Mouse (Mus musculus) testis, adult 2 months (tissue): ENCODE measurements around the gene 9530077C05Rik. TPM values are rescaled to one million over a fixed set of nuclear protein-coding genes. Genes with fewer than 3 reads are reported as not detected.
"Not testable (repeated sequence)": the region's sequence is repeated elsewhere in the genome, so short reads cannot be mapped to it uniquely, and the experiment has no call there.

Experiments
- H3K27ac ChIP-seq: fragments of 200-500 bp; 2 replicates; pipeline ENCODE4 v1.5.1; 2012; ENCODE audit warnings: low read depth, low read length; ENCODE audit not compliant: control insufficient read depth, insufficient read depth
- H3K27me3 ChIP-seq: fragments of 200-500 bp; 2 replicates; pipeline ENCODE4 v1.6.1; 2012; ENCODE audit warnings: mild to moderate bottlenecking, low read length, moderate library complexity; ENCODE audit not compliant: control insufficient read depth, insufficient read depth
- H3K36me3 ChIP-seq: fragments of 200-500 bp; 2 replicates; pipeline ENCODE4 v1.6.1; 2012; ENCODE audit warnings: mild to moderate bottlenecking, low read length; ENCODE audit not compliant: control insufficient read depth, insufficient read depth
- H3K4me1 ChIP-seq: fragments of 200-500 bp; 2 replicates; pipeline ENCODE4 v1.6.1; 2012; ENCODE audit warnings: low read length; ENCODE audit not compliant: control insufficient read depth, insufficient read depth
- H3K4me3 ChIP-seq: fragments of 200-500 bp; 2 replicates; pipeline ENCODE4 v1.5.1; 2012; ENCODE audit warnings: low read depth, mild to moderate bottlenecking, low read length, moderate library complexity, mixed read lengths; ENCODE audit not compliant: control insufficient read depth
- CTCF ChIP-seq: fragments of 200-500 bp; IDR thresholded peaks from 2 replicates; pipeline ENCODE4 v1.5.1; 2012; ENCODE audit warnings: low read depth, mild to moderate bottlenecking, inconsistent platforms, low read length, moderate library complexity; ENCODE audit not compliant: control insufficient read depth, insufficient read depth, insufficient replicate concordance
- POLR2A ChIP-seq: fragments of 200-500 bp; IDR thresholded peaks from 2 replicates; pipeline ENCODE4 v1.6.1; 2012; ENCODE audit warnings: low read depth, mild to moderate bottlenecking, inconsistent platforms, low read length, moderate library complexity; ENCODE audit not compliant: control insufficient read depth
- polyA plus RNA-seq: library from polyadenylated mRNA; depleted of rRNA; stranded (reverse); fragments of >200 nt; gene quantifications from 2 replicates; pipeline ENCODE4 v1.2.3, GENCODE M21; 2012

The 9530077C05Rik gene
- polyA plus RNA-seq, 1 experiment: 43.0 TPM

GRCm38 (mm10) chr9:22452697-22453096, 41.4 kb downstream of the 9530077C05Rik start:
- no peak overlapping the region for H3K27ac ChIP-seq
- H3K36me3 ChIP-seq: peaks cover 6% of the 10 kb centered on the region
- no peaks in the 10 kb centered on the region for H3K4me1 ChIP-seq
- TF ChIP-seq POLR2A (no peak), CTCF (no peak)
- no peaks in the 10 kb centered on the region for H3K27me3 ChIP-seq
- no peak overlapping the region for H3K4me3 ChIP-seq

GRCm38 (mm10) chr9:22453501-22453924, 42.2 kb downstream of the 9530077C05Rik start:
- Histone ChIP-seq H3K27ac (no peak overlapping the region), H3K4me1 (no peaks in the 10 kb centered on the region), H3K4me3 (no peak overlapping the region), H3K27me3 (no peaks in the 10 kb centered on the region), H3K36me3 (peaks cover 6% of the 10 kb centered on the region)
- TF ChIP-seq CTCF: no peak
- TF ChIP-seq POLR2A: no peak

- H3K36me3 ChIP-seq, H3K27me3 ChIP-seq, H3K27ac ChIP-seq, H3K4me3 ChIP-seq, H3K4me1 ChIP-seq: not testable (repeated sequence)
These were observed 42.7 kb downstream of the 9530077C05Rik start, which contains the start of gene Gm17545 for GRCm38 (mm10) chr9:22453990-22454389. Gm17545 (plus strand) TSS chr9:22454290.

GRCm38 (mm10) chr9:22455041-22455440, 43.7 kb downstream of the 9530077C05Rik start:
- no peaks in the 10 kb centered on the region for H3K4me1 ChIP-seq
- no peak for TF ChIP-seq POLR2A
- no peak for TF ChIP-seq CTCF
- H3K36me3 ChIP-seq: peaks cover 6% of the 10 kb centered on the region
- H3K27ac ChIP-seq: no peak overlapping the region
- H3K4me3 ChIP-seq: no peak overlapping the region
- no peaks in the 10 kb centered on the region for H3K27me3 ChIP-seq

GRCm38 (mm10) chr9:22457142-22457835, 46.0 kb downstream of the 9530077C05Rik start:
- H3K36me3 ChIP-seq: peaks cover 6% of the 10 kb centered on the region

GRCm38 (mm10) chr9:22461946-22462345, 50.6 kb downstream of the 9530077C05Rik start:
- no peaks in the 10 kb centered on the region for H3K27me3 ChIP-seq
- H3K4me3 ChIP-seq: no peak overlapping the region
- H3K4me1 ChIP-seq: no peaks in the 10 kb centered on the region; the same call in 1 of the 2 replicates
- H3K36me3 ChIP-seq: no peaks in the 10 kb centered on the region; the same call in none of the 2 replicates
- H3K27ac ChIP-seq: no peak overlapping the region
- no peak for TF ChIP-seq POLR2A
- no peak for TF ChIP-seq CTCF

More at GRCm38 (mm10) chr9:22457142-22457835, 46.0 kb downstream of the 9530077C05Rik start:
- H3K27ac ChIP-seq: no peak overlapping the region
- TF ChIP-seq CTCF: no peak
- no peak for TF ChIP-seq POLR2A
- H3K4me3 ChIP-seq: no peak overlapping the region
- H3K27me3 ChIP-seq: no peaks in the 10 kb centered on the region
- no peaks in the 10 kb centered on the region for H3K4me1 ChIP-seq

- H3K36me3 ChIP-seq: no peaks in the 10 kb centered on the region; the same call in 1 of the 2 replicates
- H3K4me3 ChIP-seq: no peak overlapping the region
- no peak overlapping the region for H3K27ac ChIP-seq
- no peaks in the 10 kb centered on the region for H3K27me3 ChIP-seq
- TF ChIP-seq CTCF (no peak), POLR2A (no peak)
- peaks cover 2% of the 10 kb centered on the region for H3K4me1 ChIP-seq
These were observed 54.9 kb downstream of the 9530077C05Rik start for GRCm38 (mm10) chr9:22466212-22466611.
